Mouse (Mus musculus): ENCODE data around the gene Sgms1. TPM values are rescaled to one million over a fixed set of nuclear protein-coding genes. Genes with fewer than 3 reads are reported as not detected.

Gene Sgms1
- 10 to 100 TPM; 37.0 to 45.7 TPM for total RNA-seq (2021)

GRCm38 (mm10) chr19:32389001-32389871, at the start of gene Sgms1:
TSS of gene Sgms1 (minus strand) at chr19:32389714.
- peak; percentile 87 to 92 for DNase-seq (ENCODE audit: extremely low spot score in 1 of 2, low spot score in 1 of 2)

DNA sequence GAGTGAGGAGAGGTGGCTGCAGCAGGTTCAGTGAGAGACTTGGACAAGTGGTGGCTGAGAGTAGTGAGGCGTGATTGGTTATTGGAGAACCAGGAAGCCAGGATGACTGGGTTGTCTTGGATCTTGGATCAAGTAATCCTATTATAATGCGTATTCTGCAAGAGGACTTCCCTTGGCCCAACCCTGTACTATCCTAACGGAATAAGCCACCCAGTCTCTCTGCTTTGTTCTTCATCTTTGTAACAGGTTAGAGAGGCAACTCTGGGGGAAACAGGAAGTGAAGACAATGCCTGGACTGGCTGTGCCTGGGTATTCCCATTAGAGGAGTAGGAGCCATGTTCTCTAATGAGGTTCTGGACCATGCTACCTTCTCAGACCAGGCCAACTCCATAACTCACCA, 36.3 kb upstream of the Sgms1 start:
- DNase-seq (ENCODE audit: extremely low spot score in 1 of 2, low spot score in 1 of 2) = no peak

DNA sequence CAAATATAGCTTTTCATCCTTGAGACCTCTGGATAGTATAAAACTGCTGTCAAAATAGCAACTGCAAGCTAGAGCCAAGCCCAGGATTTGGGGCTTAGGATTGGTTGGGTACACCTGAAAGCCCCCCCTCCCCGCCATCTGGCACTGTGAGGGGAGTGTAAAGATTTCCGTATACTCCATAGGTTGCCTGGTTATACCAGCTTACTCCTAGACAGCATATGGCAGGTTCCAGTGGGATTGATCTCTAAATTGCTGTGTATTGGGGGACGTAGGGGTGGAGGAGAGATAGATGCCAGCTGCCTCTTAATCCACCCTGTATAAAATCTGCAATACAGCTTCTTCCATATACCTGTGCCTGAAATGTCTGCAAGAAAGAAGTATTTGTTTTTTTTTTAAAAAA, 35.2 kb upstream of the Sgms1 start:
- DNase-seq (ENCODE audit: extremely low spot score in 1 of 2, low spot score in 1 of 2) = no peak

DNA sequence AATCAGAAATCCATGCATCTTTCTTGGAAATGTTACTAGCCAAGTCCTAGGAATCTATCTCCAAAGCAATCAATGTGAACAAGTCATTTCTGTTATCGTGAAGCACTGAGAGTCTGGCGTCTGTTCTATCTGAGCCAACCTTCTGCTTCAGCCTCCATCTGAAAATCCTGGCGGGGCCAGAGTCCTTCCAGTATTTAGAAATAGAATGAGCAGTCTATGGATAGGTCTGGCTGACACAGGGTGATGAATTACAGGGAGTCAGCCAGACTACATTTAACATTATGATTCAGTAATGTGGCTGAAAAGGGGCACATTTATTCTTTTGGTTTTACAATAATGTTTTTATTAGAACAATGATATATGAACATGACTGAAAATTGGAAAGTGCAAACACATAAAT, 29.6 kb upstream of the Sgms1 start:
- no peak for DNase-seq (ENCODE audit: extremely low spot score in 1 of 2, low spot score in 1 of 2)

GRCm38 (mm10) chr19:32416692-32417317, 27.3 kb upstream of the Sgms1 start:
- DNase-seq (ENCODE audit: extremely low spot score in 1 of 2, low spot score in 1 of 2) = no peak

- DNase-seq (ENCODE audit: extremely low spot score in 1 of 2, low spot score in 1 of 2) = no peak
Measured at GRCm38 (mm10) chr19:32409603-32410360, 20.3 kb upstream of the Sgms1 start.

- DNase-seq (ENCODE audit: extremely low spot score in 1 of 2, low spot score in 1 of 2) = no peak
Measured at GRCm38 (mm10) chr19:32406717-32407116, 17.2 kb upstream of the Sgms1 start.

DNA sequence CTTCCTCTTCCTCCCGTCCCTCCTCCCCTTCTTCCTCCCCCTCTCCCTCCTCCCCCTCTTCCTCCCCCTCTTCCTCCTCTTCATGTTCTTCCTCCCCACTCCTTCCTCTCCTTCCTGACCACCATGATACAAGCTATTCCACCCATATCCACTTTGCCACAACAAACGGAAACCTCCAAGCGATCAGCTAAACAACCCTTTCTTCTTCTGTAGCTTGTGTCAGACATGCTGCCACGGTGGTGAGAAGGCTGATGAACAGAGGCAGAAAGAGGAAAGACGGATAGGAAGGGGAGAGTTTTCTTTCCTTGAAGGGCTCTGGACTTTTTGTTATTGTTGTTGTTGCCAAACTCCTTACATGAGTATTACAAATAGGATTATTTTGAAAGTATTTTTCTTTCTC, 14.9 kb upstream of the Sgms1 start:
- no peak for DNase-seq (ENCODE audit: extremely low spot score in 1 of 2, low spot score in 1 of 2)

GRCm38 (mm10) chr19:32403834-32404233, 14.3 kb upstream of the Sgms1 start:
- DNase-seq (ENCODE audit: extremely low spot score in 1 of 2, low spot score in 1 of 2) = no peak

DNA sequence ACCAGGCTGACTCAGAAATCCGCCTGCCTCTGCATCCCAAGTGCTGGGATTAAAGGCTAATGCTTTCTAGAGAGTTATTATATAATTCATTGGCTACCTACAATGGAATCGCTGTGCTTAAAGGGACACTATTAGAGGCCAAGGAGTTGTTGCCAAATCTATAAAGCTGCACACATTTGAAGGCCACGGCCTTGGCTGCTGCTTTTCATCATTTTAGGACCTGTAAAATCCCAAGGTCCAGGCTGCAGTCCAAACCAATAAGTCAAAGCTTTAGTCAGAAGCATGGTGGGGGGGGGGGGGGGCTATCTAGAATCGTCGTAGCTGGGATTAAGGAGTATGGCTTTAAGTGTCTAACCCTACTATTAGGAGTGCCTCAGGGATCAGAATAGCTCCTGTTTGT, 9.0 kb upstream of the Sgms1 start:
- no peak for DNase-seq (ENCODE audit: extremely low spot score in 1 of 2, low spot score in 1 of 2)

- no peak for DNase-seq (ENCODE audit: extremely low spot score in 1 of 2, low spot score in 1 of 2)
Measured at GRCm38 (mm10) chr19:32396303-32396702, 6.8 kb upstream of the Sgms1 start.

DNA sequence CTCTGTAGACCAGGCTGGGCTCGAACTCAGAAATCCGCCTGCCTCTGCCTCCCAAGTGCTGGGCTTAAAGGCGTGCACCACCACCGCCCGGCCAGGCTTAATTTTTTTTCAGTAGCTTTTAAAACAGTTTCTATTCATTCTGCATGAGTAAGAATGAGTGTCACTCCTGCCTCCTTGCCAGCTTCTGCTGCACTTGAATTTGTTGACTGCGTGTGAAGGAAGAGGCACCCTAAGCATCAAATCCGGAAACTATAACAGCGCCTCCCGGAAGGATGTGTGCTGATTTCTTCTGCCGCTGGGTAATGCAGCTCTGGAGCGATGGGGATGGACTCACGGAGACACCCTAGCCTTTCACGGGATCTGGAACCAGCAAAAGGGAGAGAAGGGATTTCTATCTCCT, 5.3 kb upstream of the Sgms1 start:
- no peak for DNase-seq (ENCODE audit: extremely low spot score in 1 of 2, low spot score in 1 of 2)

GRCm38 (mm10) chr19:32393758-32394450, 4.4 kb upstream of the Sgms1 start:
- DNase-seq (ENCODE audit: extremely low spot score in 1 of 2, low spot score in 1 of 2) = no peak

- no peak for DNase-seq (ENCODE audit: extremely low spot score in 1 of 2, low spot score in 1 of 2)
Measured at GRCm38 (mm10) chr19:32393092-32393745, 3.7 kb upstream of the Sgms1 start.

DNA sequence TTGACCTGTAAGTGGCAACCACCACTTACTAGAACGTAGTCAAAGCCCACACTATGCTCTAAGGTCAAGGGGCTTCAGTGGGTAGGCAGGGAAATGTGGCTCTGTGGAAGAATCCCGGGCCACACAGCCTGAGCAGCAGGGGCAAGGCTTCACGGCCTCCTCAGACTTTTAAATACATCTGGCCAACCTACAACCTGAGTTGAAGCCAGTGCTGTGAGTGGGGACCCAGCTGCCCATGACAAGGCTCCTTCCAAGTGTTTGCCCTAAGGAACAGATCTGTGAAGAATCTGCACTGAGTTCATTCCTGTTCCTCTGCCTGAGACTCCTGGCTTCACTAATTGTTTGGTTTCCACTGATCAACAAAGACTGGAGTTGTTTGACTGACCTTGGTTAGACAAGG, 1.9 kb upstream of the Sgms1 start:
- no peak for DNase-seq (ENCODE audit: extremely low spot score in 1 of 2, low spot score in 1 of 2)

DNA sequence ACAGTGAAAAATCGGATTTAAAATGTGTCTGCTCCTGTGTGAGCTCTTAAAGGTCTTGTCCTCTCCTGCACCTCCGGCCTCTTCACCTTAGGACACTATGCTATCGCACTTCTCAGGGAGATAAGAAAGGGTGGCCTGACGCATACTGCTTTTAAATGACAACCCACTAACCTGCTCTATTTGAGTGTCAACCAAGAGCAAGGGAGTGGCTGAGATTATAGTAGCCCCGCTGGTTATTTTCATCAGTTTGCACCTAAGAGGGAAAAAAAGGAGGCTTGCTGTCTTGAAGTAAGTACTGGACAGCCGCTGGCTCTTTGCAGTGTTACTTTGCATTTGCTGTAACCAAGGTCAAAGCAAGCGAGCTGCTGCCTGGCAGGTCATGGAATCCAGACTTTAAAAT, 602 bp upstream of the Sgms1 start:
- DNase-seq (ENCODE audit: extremely low spot score in 1 of 2, low spot score in 1 of 2) = no peak

DNA sequence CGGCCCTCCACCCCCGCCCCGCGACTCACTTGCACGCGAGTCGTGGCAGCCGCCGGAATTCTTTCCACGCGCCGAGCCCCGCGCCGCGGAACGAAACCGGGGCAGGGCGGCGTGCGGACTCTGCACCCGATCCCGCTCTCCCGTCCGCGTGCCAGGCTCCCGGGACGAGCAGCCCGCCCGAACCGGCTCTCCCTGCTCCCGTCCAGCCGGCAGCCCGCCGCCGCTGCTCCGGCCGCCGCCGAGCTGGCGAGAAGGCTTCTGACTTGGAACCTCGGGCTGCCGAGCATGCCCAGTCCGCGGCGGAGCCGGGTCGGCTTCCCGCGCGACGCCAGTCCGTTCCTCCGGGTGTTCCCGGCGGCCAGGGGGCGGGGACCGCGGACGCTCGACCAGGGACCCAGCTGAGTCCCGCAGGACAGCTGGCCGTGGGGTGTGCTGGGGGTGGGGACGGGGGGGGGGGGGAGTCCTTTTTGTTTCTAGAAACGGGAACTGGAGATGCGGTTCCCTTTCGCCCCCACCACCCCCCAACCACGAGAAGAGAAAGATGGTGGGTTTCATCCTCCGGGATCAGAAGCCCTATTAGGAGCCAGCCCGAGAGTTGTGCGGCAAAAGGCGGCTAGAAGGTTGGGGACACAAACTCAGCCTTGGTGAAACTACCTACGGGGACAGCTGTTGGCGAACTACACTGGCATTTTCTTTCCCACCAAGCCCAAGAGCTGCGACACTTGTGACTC, 1.2 kb downstream of the Sgms1 start:
- peak; percentile 82 to 87 for DNase-seq (ENCODE audit: extremely low spot score in 1 of 2, low spot score in 1 of 2)

GRCm38 (mm10) chr19:32387403-32388190, 1.9 kb downstream of the Sgms1 start:
- peak; percentile 33 to 41 for DNase-seq (ENCODE audit: extremely low spot score in 1 of 2, low spot score in 1 of 2)

Measured in layer of hippocampus, postnatal 25 days (tissue).